Mouse (Mus musculus) bone marrow macrophage, adult 2 months (primary cell): ENCODE measurements at regions not wholly inside any gene's neighbourhood (a gene's known extent, or its start where the extent isn't known, plus 50 kb on each side); places are given as distances from the start of the nearest gene placed in this dataset.

Source experiments
- H3K27ac ChIP-seq: 2 replicates; pipeline ENCODE4 v1.5.1; 2012; ENCODE audit warnings: low read depth, low read length; ENCODE audit not compliant: insufficient read depth
- H3K4me1 ChIP-seq: 2 replicates; pipeline ENCODE4 v1.6.1; 2012; ENCODE audit warnings: low read length; ENCODE audit not compliant: control insufficient read depth, insufficient read depth
- H3K4me3 ChIP-seq: 2 replicates; pipeline ENCODE4 v1.5.1; 2012; ENCODE audit warnings: mild to moderate bottlenecking, low read length, moderate library complexity; ENCODE audit not compliant: insufficient read depth
- CTCF ChIP-seq: IDR thresholded peaks from 2 replicates; pipeline ENCODE4 v1.5.1; 2012; ENCODE audit warnings: low read depth, mild to moderate bottlenecking, low read length, moderate library complexity
- POLR2A ChIP-seq: IDR thresholded peaks from 2 replicates; pipeline ENCODE4 v1.6.1; 2012; ENCODE audit warnings: mild to moderate bottlenecking, low read depth, low read length, borderline replicate concordance

GRCm38 (mm10) chr15:63724543-63725186 is 120.3 kb downstream of the Gsdmc2 start:
- Histone ChIP-seq H3K27ac (no peak overlapping the region), H3K4me3 (no peak overlapping the region), H3K4me1 (no peaks in the 10 kb centered on the region)
- TF ChIP-seq CTCF (no peak), POLR2A (no peak)

GRCm38 (mm10) chr15:63722991-63723390 is 122.0 kb downstream of the Gsdmc2 start:
- TF ChIP-seq CTCF (no peak), POLR2A (no peak)
- Histone ChIP-seq H3K4me1 (no peaks in the 10 kb centered on the region), H3K27ac (no peak overlapping the region), H3K4me3 (no peak overlapping the region)

GRCm38 (mm10) chr15:63721669-63722357 is 123.2 kb downstream of the Gsdmc2 start:
- Histone ChIP-seq H3K27ac (no peak overlapping the region), H3K4me1 (no peaks in the 10 kb centered on the region), H3K4me3 (no peak overlapping the region)
- TF ChIP-seq POLR2A, result no peak
- TF ChIP-seq CTCF, result peak; percentile 97

- TF ChIP-seq CTCF, result no peak
- no peak for TF ChIP-seq POLR2A
- Histone ChIP-seq H3K4me3 (no peak overlapping the region), H3K4me1 (no peaks in the 10 kb centered on the region), H3K27ac (no peak overlapping the region)
Observed at GRCm38 (mm10) chr15:63717812-63718211, 127.2 kb downstream of the Gsdmc2 start.

GRCm38 (mm10) chr15:63713697-63714096 is 131.3 kb downstream of the Gsdmc2 start:
- TF ChIP-seq POLR2A (no peak), CTCF (no peak)
- Histone ChIP-seq H3K4me1 (no peaks in the 10 kb centered on the region), H3K27ac (no peak overlapping the region), H3K4me3 (no peak overlapping the region)

GRCm38 (mm10) chr15:63710381-63710780 is 134.6 kb downstream of the Gsdmc2 start:
- Histone ChIP-seq H3K27ac (no peak overlapping the region), H3K4me1 (peaks cover 1% of the 10 kb centered on the region; the same call in 1 of the 2 replicates), H3K4me3 (no peak overlapping the region)
- TF ChIP-seq POLR2A (no peak), CTCF (no peak)

- Histone ChIP-seq H3K27ac (no peak overlapping the region), H3K4me3 (no peak overlapping the region), H3K4me1 (peaks cover 4% of the 10 kb centered on the region; the same call in 1 of the 2 replicates)
- TF ChIP-seq POLR2A (no peak), CTCF (no peak)
Observed at GRCm38 (mm10) chr15:63709270-63709933, 135.6 kb downstream of the Gsdmc2 start.

- TF ChIP-seq POLR2A (no peak), CTCF (no peak)
- peaks cover 10% of the 10 kb centered on the region for H3K4me1 ChIP-seq
- peak overlapping the region; percentile 51 for H3K27ac ChIP-seq
- no peak overlapping the region for H3K4me3 ChIP-seq
Observed at GRCm38 (mm10) chr15:63704636-63705035, 140.3 kb downstream of the Gsdmc2 start.

GRCm38 (mm10) chr15:63697831-63698230 is 147.1 kb downstream of the Gsdmc2 start:
- no peak overlapping the region for H3K4me3 ChIP-seq
- no peaks in the 10 kb centered on the region for H3K4me1 ChIP-seq
- H3K27ac ChIP-seq, result no peak overlapping the region
- no peak for TF ChIP-seq POLR2A
- no peak for TF ChIP-seq CTCF

GRCm38 (mm10) chr15:63694150-63694549 is 150.8 kb downstream of the Gsdmc2 start:
- H3K4me1 ChIP-seq, result no peaks in the 10 kb centered on the region
- H3K27ac ChIP-seq, result no peak overlapping the region
- TF ChIP-seq CTCF, result no peak
- no peak for TF ChIP-seq POLR2A
- no peak overlapping the region for H3K4me3 ChIP-seq
